Mouse (Mus musculus) neutrophil, adult 5-6 weeks (primary cell): Measurements from ENCODE around the gene Bnip3. TPM values are rescaled to one million over a fixed set of nuclear protein-coding genes. Genes with fewer than 3 reads are reported as not detected.

Experiments
- ATAC-seq: fragments of 151-379, 151-347 bp; 2 replicates; pipeline ENCODE4 v1.8.0; 2017; ENCODE audit warnings: mild to moderate bottlenecking, moderate TSS enrichment; ENCODE audit not compliant: insufficient number of reproducible peaks, poor library complexity, low FRiP score, severe bottlenecking; ENCODE audit errors: extremely low read depth
- total RNA-seq: library from RNA; stranded (forward); fragments of 200-1000 nt; gene quantifications from 2 replicates; pipeline ENCODE4 v1.2.3, GENCODE M21; 2017

Gene Bnip3
- 54.7 and 59.1 TPM in 2 replicates for total RNA-seq

DNA sequence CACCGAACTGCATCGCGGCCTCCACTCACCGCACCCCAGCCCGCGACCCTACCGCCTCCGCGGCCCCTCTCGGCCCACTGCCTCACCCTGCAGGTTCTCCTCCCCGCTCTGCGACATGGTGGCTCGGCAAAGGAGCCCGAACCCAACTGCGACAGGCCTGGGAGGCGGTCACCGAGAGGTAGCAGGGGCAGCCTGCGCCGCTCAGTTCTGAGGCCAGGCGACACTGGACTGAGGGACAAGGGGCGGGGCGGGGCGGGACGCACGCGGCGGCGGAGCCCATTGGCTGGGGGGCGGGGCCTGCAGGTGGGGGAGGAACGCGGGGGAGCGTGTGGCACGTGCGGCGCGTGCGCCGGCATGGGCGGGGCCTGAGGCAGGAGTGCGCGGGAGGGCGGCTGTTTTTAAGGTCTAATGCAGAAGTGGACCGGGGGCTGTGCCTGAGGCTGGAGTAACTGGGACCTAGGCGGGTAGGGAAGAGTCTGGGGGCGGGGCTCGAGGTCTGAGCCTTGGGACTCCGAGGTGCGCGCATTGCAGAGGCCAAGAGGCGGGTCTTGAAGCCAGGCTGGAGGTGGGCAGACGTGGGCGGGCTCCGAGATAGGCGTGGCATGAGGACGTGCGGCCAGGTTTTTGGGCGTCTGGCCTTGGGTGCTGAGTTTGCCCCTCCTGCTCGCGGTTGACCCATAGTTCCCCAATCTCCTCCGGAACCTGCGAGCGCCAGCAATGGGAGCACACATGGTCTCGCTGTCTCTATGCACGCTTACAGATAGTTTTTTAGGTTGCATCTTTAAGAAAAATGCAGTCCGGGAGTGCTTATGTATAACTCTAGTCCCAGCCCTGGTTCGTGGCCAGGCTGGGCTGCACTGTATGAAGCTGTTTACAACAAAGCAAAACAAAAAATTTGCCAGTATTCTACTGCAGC is at the start of gene Bnip3:
Gene Bnip3, minus strand, starts transcription at position 243 of the 916 bp plus-strand sequence.
- peak; percentile 94 for ATAC-seq

DNA sequence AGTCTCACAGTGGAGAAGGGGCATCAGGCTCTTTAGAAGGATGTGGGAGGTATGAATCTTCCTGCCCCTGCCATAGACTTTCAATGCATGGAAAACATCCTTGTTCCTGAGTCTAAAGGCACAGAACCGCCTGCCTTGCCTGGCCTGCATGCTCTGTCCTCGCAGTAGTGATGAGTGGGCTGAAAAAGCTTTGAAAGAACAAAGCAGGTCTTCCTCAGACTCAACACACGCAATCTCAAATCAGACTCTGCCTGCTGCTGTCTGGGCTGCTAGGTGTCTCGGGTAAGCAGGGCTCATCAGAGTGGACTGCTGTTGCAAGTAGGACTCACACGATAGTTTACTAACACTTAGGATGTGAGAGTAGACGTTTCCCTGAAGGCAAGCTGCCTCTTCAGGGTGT is 47.8 kb upstream of the Bnip3 start:
- no peak for ATAC-seq

DNA sequence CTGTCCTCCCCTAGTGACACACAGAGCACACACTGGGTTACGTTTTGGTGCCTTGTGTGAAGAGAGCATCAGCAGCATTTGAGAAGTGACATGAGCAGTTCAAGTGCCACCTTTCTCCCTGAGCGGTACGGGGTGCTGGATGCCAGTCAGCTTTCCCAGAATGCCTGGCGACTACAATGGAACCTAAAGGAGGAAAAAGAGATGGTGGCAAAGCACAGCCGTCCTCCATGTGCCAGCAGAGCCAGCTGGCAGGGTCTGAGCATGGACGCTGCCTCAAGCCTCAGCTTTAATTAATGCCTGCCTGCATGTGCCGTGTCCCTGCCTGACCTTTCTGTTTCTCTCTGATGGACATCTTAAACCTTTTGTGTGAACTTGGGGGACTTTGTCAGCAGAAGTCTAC is 46.5 kb upstream of the Bnip3 start:
- no peak for ATAC-seq

DNA sequence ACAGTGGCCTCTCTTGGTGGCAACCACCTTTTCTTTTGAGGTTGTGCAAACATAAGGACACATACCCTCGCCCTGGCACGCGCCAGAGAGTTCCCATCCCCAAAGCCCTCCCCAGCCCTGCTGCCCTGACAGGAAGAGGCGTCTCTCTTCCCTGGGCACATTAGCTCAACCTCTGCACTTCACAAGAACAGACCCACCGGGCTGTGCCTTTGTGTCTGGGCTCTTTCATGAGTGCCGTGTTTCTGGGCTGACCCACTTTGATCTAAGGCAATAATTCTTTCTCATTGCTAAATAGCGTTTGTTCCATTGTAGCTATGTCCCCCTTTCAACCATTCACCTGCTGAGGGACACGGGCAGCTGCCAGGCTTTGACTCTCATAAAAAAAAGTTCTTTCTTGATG is 39.0 kb upstream of the Bnip3 start:
- ATAC-seq: no peak

DNA sequence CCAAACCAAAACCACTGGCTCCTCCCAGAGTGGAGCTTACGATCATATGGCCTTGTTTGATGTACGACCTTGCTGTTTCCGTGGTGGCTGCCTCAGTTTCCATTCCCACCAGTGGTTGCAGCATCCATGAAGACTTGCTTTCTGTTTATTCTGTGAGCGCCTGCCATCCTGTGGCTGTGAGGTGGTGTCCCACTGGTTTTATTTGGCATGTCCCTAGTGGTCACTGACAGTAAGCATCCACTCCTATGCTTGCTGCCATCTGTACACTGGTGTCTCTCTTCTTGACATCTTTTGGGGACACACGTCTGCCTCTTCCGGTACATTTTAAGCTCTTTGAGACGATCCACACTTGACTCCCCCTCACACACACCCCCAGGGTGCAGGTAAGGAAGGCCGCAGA is 38.4 kb upstream of the Bnip3 start:
- ATAC-seq: no peak

DNA sequence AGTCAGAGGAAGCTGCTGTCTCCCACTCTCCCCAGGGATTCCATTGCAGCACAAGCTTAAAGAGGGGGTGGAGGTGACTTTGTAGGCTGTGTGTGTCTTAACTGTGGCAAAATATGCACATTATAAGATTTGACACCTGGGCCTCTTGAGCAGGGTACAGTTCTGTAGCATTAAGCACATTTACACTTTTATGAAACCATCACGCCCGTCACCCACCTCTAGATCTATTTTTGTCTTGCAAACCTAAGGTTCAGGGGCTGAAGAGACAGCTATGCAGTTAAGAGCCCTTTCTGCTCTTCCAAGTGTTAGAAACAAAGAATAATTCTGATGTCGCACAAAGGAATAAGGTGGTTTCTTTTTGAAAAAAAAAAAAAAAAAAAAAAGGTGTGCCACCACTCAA is 36.3 kb upstream of the Bnip3 start:
- no peak for ATAC-seq

DNA sequence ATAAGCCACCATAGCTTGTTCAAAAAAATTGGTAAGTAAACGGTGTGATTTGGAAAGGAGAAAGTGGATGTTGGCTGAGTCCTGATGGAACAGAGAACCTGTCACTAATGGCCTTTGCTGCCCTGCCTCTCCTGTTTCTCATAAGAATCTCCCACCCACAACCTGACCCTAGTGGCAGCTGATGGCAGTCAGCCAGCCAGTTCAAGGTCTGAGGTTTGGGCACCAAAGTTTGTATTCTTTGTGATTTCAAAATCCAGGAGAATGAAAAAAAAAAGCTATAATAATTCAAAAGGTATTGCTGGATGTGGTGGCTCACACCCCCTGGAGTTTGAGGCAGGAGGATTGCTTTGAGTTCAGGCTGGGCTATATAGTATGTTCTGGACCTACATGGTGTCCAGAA is 33.0 kb upstream of the Bnip3 start:
- no peak for ATAC-seq

DNA sequence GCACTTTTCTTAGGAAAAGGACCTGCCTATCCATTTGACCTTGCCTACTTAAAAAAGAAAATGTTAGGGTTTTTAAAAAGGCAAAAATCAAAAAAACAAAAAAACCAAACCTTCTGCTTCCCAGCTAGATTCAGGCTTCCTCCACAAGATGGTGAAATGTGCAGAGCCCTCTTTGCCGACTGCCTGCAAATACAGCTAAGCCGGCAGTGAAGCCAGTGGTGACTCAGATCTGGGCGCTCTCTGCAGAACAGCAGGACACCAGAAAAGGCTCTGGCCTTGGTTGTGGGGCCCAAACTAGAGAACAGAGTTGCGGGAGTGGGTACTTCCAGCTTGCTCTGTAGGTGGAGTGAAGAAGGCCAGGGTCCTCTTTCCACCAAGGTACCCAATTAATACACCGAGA is 32.3 kb upstream of the Bnip3 start:
- no peak for ATAC-seq

DNA sequence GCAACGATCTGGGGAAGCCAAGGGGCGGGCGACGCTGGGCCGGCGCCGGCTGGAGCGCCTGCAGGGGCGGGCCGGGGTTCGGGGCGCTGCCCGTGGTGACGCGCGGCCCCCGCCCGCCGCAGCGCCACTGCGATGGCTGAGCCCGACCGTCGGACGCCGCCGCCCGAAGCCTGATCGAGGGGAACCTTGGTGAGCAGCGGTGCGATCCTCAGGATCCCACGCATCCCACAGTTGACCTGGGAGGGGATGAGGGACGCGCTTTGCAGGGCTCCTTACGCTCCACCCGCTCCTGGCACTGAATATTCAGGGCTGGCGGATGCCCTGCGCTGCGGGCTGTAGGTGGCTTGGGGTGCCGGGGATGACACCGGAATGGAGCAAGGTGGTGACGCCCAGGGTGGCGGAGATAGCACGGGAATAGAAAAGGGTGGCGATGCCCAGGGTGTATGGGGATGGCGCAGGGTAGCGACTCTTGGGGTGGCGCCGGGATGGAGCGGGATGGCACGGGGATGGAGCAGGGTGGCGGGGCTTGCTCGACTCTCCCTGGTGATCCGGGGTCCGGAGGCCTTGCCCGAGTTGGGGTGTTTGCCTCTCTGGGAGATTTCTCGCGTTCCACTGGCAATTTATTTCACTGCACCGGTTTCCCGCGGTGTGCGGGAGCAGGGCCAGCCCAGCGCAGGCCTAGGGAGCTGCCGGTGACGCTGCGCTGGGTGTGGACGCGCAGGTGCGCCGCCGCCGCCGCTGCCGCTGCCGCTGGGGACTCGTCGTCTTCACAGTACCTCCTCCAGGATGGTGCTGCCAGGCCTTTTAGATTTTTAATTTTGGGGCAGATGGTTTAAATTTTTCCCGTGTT is 31.5 kb upstream of the Bnip3 start, which contains the start of gene Jakmip3:
Gene Jakmip3, plus strand, starts transcription at position 119 of the 850 bp plus-strand sequence.
- no peak for ATAC-seq

DNA sequence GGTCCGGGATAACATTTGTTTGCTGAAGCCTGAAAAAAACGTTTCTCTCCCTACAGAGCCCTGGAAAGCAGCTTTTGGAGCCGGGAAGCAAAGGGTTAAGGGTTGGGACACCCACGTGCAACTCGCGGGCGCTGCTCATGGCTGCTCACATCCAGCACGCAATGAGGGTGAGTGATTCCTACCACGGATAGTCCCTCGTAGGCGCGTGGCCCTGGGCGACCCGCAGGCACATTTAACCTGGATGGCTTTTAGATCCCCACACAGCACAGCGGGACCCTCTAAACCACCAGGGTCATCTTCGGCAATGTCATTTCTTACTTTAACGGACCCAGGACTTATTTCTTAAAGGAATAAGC is 30.9 kb upstream of the Bnip3 start:
- ATAC-seq: no peak

DNA sequence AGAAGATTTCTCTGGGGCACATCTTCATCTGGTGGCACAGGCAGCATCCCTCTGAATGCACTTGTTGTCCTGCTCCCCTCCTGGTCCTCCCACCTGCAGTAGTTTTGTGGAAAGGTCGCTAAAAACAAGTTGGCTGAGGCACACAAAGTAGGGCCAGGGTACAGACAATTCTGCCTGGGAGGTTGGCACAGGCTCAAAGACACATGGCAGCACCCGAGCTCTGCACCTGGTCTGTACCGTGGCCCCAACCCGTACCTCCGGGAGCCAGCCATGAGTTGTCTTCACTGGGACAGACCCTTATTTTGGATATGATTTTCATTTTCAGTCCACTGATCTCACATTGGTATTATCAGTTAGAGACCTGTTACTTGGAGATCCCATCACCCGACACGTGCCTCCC is 29.7 kb upstream of the Bnip3 start:
- no peak for ATAC-seq

DNA sequence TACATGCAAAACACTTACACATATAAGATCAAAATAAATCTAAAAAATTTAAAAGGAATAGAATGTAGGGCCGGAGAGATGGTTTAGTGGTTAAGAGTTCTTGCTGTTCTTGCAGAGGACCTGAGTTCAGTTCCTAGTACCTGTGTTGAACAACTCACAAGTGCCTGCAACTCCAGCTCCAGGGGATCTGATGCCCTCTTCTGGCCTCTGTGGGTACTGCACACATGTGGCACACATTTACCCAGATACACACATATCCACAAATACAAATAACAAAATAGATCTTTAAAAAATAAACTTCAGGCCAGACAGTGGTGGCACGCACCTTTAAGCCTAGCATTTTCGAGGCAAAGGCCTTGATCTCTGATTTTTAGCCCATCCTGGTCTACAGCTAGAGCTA is 25.2 kb upstream of the Bnip3 start:
- no peak for ATAC-seq

DNA sequence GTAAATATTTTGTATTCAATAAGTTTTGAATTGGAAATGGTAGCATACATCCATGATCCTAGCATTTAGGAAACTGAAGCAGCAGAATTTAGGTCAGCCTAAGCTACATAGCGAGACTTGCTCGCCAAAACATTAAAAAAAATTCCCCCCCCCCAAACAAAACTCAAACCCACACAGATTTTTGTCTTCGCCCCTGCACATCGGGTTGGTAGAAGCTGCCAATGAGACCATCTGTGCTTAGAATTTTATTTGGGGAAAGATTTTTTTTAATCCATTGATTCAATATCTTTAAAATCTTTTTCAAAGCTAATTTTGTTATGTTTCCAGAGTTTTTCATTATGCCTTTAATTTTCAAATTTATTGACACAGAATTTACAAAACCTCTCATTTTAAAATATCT is 19.1 kb upstream of the Bnip3 start:
- ATAC-seq: no peak

DNA sequence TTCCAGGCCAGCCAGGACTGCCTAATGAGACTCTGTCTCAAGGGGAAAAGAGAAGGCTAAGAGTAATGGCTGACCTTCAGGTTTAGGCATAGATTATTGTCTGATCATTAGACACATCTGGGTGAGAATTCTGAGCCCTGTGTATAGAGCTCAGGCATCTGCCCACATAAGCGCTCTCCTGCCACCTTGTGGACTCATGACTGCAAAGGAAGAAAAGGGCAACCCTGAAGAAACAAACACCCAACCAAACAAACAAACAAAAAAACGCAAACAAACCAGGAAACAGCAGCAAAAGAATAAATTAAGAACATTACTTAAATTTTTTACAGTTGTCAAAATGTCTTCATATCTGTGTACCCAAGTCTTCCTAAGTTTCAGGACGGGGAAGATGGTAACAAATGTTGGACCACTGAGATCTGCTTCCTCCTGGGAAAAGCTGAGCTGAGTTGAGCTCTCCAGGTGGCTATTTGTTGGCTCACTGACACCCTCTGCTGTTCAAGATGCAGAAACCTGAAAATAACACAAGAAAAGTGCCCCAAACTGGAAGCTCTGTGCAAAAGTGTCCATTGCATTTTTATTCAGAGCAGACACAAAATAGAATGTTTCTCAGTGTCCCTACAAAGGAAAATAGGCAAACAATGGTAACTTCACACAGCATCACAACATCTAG is 14.6 kb upstream of the Bnip3 start:
- ATAC-seq: no peak

DNA sequence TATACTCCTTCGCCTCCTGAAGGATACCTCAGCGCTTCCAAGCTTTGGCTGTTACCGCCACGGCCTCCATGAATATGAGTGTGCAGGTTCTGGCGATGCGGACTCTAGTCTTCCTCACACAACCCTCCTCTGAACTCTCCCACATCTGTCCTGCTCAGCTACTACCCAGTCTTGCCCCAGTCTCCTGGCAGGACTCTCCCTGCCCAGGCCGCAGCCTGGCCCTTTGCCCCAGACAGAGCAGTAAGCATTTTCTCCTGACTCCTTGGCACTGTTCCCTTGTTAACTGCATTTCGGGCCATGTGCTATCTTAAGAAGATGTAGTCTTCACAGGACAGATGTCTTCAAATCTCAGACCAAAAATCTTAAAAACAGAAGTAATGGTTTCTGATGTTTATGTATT is 12.3 kb upstream of the Bnip3 start:
- ATAC-seq: no peak

DNA sequence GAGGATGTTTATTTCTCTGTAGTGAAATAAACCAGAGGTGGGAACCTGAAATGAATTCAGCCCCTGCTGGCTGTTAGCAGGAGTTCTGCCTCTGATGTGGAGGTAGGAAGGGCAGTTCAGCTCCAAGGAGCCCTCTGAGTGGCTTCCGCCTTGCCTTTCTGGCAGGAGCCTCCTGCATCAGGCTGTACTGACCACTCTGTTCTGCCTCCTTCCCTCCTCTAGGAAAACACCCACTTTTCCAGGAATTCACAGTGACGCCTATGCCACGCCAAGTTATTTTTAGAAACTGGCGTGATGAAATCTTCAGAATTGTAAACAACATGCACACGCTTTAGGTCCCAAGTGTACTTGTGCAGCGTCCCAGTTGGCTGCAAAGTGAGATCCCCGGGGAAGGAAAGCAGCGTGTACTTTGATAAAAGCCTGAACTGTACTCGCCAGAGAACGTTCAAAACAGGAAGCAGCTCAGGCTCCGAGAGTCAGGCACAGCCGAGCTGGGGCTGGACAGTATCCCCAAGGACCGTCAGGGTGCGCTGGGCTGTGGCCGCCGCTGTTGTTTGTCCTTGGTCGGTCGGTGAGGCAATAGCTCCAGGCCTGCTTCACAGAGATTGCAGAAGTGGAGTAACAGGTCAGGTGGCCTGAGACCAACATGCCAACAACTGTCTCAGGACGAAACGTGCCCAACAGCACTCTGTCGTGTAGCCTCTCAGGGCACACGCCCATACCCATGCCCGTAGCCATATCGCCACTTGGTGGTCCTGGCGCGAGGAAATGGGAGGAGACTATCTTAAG is 10.0 kb upstream of the Bnip3 start:
- peak; percentile 90 for ATAC-seq

DNA sequence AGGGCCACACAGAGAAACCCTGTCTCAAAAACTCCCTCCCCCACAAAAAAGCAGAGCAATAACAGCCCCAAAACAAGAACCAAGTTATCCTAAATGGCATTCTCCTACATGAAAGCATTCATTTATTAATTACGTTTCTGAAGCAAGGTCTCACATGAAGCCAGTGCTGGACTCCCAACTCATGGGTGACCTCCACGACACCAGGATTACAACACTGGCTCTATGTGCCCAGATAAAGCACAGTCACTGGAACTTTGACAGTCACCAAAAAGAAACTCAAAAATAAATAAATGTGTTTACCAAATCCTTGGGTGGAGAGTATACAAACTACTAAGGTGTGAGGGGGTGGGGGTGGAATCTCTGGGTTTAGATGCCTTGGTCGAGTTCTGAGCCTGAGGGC is 4.3 kb upstream of the Bnip3 start:
- no peak for ATAC-seq

DNA sequence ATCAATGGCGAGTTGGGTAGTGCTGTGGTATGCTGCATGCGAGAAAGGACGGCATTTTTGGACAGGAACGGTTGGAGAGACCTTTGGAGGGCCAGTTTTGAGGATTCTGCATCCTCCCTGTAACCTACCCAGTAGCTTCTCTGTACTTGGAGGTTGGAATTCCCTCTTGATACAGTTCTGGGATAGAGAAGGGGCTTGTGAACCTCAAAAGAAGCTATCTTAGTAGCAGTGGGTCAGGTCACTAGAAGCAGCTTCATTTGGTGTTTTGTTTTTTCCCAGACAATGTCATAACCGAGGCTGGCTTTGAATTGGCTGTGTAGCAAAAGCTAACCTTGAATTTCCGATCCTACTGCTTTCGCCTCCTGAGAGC is 859 bp upstream of the Bnip3 start:
- ATAC-seq: no peak

DNA sequence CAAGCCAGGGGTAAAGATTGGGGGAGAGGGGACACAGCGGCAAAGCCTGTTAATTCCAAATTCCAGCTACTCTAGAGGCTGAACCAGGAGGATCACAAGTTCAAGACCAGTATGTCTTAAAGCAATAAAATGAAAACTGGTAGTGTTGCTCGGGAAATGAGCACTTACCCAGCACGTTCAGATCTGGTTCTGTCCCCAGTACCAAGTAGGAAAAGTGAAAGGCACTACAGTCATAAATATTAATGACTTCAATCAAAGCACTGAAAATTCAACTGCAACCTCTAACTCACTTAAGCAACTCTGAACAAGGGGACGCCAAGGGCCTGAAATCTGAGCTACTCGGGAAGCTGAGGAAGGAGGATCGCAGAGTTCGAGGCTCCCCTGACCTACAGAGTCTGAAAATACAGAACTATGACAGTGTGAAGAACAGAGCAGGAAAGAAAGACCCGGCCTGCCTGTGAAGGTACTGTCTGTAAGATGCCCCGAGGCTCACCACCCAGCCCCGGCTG is 497 bp downstream of the Bnip3 start:
- no peak for ATAC-seq
